Mouse (Mus musculus): ENCODE data around the gene Atp8b4. TPM values are rescaled to one million over a fixed set of nuclear protein-coding genes. Genes with fewer than 3 reads are reported as not detected.
"Not testable (repeated sequence)": the region's sequence is repeated elsewhere in the genome, so short reads cannot be mapped to it uniquely, and the experiment has no call there.

The Atp8b4 gene
- polyA plus RNA-seq, 1 experiment from 2014 or later = 0.13 TPM

DNA sequence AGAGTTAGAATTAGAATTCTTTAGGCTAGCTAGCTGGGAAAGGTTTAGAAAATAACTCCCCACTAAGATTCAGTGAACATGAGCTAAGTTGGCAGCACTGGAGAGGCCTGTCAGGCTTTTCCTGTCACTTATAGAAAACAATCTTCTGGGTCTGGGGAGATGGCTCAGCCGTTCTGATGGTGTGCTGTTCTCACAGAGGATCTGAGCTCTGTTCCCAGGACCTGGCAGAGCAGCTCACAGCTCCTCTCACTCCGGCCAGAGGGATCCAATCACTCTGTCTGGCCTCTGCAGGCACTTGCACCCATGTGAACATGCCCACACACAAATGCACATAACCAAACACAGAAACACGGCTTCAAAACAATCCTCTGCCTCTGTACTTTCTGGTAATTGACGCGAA, 27.6 kb downstream of the Atp8b4 start:
- no peak overlapping the region for H3K27ac ChIP-seq
- no peaks in the 10 kb centered on the region for H3K4me1 ChIP-seq (replicated peaks)
- H3K27me3 ChIP-seq = no peaks in the 10 kb centered on the region
- WGBS = 66% methylated on average over 5 of the region's 5 CpGs
- H3K4me2 ChIP-seq = no peak overlapping the region
- ATAC-seq (ENCODE audit: insufficient number of reproducible peaks, insufficient read depth, low FRiP score, low TSS enrichment, low read depth) = no peak
- H3K36me3 ChIP-seq = no peaks in the 10 kb centered on the region
- no peaks in the 10 kb centered on the region for H3K9me3 ChIP-seq
- no peak overlapping the region for H3K9ac ChIP-seq (replicated peaks)
- no peak overlapping the region for H3K4me3 ChIP-seq (replicated peaks)

DNA sequence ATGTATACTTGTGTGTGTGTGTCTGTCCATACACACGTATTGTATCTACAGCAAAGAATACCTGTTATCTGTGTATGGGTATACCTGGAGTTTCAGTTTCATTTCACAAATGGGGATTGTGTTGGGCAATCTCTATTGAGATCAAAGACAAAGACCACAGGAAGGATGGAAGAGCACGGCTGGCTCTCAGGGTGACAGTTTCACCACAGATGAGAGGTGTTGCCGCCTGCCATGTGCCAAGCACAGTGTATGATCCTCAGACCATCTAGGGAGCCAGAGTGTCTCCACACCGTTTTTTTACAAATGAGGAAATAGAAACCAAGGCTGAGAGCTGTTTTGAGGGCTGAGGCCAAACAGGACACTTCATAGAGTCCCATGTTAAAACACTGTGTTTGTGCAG, 32.7 kb downstream of the Atp8b4 start:
- Histone ChIP-seq H3K36me3 (no peaks in the 10 kb centered on the region), H3K9me3 (no peaks in the 10 kb centered on the region), H3K27me3 (no peaks in the 10 kb centered on the region), H3K9ac (replicated peaks) (no peak overlapping the region), H3K4me1 (replicated peaks) (no peaks in the 10 kb centered on the region), H3K4me3 (replicated peaks) (no peak overlapping the region), H3K27ac (no peak overlapping the region), H3K4me2 (no peak overlapping the region)
- no peak for ATAC-seq (ENCODE audit: insufficient number of reproducible peaks, insufficient read depth, low FRiP score, low TSS enrichment, low read depth)
- 80% methylated on average over 4 of the region's 4 CpGs for WGBS

- H3K27ac ChIP-seq = no peak overlapping the region
- no peak overlapping the region for H3K9ac ChIP-seq (replicated peaks)
- no peaks in the 10 kb centered on the region for H3K4me1 ChIP-seq (replicated peaks)
- no peak overlapping the region for H3K4me2 ChIP-seq
- no peak overlapping the region for H3K4me3 ChIP-seq (replicated peaks)
- no peaks in the 10 kb centered on the region for H3K27me3 ChIP-seq
- no peak for ATAC-seq (ENCODE audit: insufficient number of reproducible peaks, insufficient read depth, low FRiP score, low TSS enrichment, low read depth)
- no peaks in the 10 kb centered on the region for H3K36me3 ChIP-seq
- no peaks in the 10 kb centered on the region for H3K9me3 ChIP-seq
- WGBS = 87% methylated on average over 13 of the region's 13 CpGs
Observed at GRCm38 (mm10) chr2:126466391-126467134, 33.9 kb downstream of the Atp8b4 start.

GRCm38 (mm10) chr2:126458661-126459060, 41.8 kb downstream of the Atp8b4 start:
- no peak overlapping the region for H3K27ac ChIP-seq
- ATAC-seq (ENCODE audit: insufficient number of reproducible peaks, insufficient read depth, low FRiP score, low TSS enrichment, low read depth) = no peak
- H3K27me3 ChIP-seq = no peaks in the 10 kb centered on the region
- H3K36me3 ChIP-seq = no peaks in the 10 kb centered on the region
- no peaks in the 10 kb centered on the region for H3K4me1 ChIP-seq (replicated peaks)
- H3K9me3 ChIP-seq = no peaks in the 10 kb centered on the region
- H3K4me3 ChIP-seq (replicated peaks) = no peak overlapping the region
- H3K4me2 ChIP-seq = no peak overlapping the region
- 85% methylated on average over 2 of the region's 2 CpGs for WGBS
- no peak overlapping the region for H3K9ac ChIP-seq (replicated peaks)

DNA sequence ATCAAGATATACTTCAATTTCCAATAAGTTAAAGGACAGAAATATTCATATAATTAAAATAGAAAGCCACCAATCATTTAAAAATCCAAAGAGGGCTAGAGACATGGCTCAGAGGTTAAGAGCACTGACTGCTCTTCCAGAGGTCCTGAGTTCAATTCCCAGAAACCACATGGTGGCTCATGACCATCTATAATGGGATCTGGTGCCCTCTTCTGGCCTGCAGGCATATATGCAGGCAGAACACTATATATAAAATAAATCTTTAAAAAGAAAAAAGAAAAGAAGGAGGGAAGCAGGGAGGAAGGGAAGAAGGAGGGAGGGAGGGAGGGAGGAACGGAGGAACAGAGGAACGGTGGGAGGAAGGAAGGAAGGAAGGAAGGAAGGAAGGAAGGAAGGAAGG, 42.7 kb downstream of the Atp8b4 start:
- not testable (repeated sequence) for H3K9ac ChIP-seq (replicated peaks); H3K4me3 ChIP-seq (replicated peaks); H3K27ac ChIP-seq; H3K36me3 ChIP-seq; H3K4me1 ChIP-seq (replicated peaks); ATAC-seq (ENCODE audit: insufficient number of reproducible peaks, insufficient read depth, low FRiP score, low TSS enrichment, low read depth); H3K9me3 ChIP-seq; H3K4me2 ChIP-seq; H3K27me3 ChIP-seq
- 59% methylated on average over 2 of the region's 2 CpGs for WGBS

DNA sequence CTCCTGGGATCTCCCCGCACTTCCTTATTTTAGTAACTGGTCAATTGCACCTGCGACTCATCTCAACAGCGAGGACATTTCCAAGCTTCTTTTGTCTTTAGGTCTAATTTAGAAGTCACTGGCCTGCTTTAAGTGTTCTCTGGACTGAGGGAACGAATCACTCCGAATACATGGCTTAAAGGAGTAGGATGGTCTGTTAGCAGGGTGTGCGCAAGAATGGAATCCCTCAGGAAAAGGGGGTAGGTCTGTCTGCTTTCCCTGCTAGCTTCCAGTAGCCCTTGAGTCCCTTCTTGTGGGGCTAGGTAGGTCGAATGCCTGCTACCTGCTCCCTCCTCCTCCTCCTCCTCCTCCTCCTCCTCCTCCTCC, 49.6 kb downstream of the Atp8b4 start:
- no peak overlapping the region for H3K4me2 ChIP-seq
- H3K36me3 ChIP-seq = no peaks in the 10 kb centered on the region
- peaks cover 12% of the 10 kb centered on the region; the same call in 1 of the 2 replicates for H3K4me1 ChIP-seq (replicated peaks)
- H3K9me3 ChIP-seq = no peaks in the 10 kb centered on the region
- 77% methylated on average over 7 of the region's 7 CpGs for WGBS
- no peak for ATAC-seq (ENCODE audit: insufficient number of reproducible peaks, insufficient read depth, low FRiP score, low TSS enrichment, low read depth)
- H3K9ac ChIP-seq (replicated peaks) = no peak overlapping the region
- no peak overlapping the region for H3K4me3 ChIP-seq (replicated peaks)
- peak overlapping the region; percentile 64 for H3K27ac ChIP-seq
- H3K27me3 ChIP-seq = no peaks in the 10 kb centered on the region

DNA sequence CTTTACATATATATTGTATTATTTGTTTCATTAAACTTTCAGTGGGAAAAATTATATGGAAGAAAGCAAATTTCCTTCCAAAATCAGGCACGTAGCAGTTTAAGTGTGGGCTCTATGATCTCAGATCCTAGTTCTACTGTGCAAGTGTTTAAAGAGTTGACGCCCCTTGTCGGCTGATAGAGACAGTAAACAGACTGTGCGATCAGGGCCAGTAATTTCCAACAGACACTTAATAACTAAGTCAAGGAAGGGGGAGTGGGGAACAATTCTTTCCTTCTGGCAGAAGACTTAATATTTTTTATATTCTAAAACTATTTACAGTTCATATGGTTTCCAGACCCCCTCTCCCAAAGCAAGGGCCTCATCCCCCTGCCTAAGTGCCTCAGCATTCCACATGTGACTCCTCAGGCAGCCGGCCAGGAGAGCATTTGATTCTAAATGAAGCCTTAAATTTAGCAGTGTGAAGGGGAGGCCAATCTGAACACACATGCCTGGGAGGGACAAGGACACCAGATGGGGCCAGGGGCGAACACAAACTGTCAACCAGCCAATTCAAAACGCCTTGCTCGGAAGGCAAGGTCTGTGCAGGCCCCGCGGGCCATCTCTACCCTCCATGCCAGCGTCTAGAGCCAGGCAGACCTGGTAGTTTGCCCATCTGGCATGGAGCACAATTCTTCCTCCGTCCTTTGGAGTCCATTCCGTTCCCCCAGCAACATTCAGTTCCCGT, 50.1 kb downstream of the Atp8b4 start:
- Histone ChIP-seq H3K27me3 (no peaks in the 10 kb centered on the region), H3K4me3 (replicated peaks) (no peak overlapping the region), H3K4me1 (replicated peaks) (peaks cover 12% of the 10 kb centered on the region; the same call in 1 of the 2 replicates), H3K36me3 (no peaks in the 10 kb centered on the region), H3K4me2 (no peak overlapping the region), H3K27ac (peak overlapping the region; percentile 64), H3K9ac (replicated peaks) (no peak overlapping the region), H3K9me3 (no peaks in the 10 kb centered on the region)
- 57% methylated on average over 14 of the region's 14 CpGs for WGBS
- ATAC-seq (ENCODE audit: insufficient number of reproducible peaks, insufficient read depth, low FRiP score, low TSS enrichment, low read depth) = peak; percentile 71

GRCm38 (mm10) chr2:126445039-126445438, 55.4 kb downstream of the Atp8b4 start:
- 83% methylated on average over 6 of the region's 6 CpGs for WGBS
- H3K9me3 ChIP-seq = no peaks in the 10 kb centered on the region
- H3K36me3 ChIP-seq = no peaks in the 10 kb centered on the region
- no peak overlapping the region for H3K9ac ChIP-seq (replicated peaks)
- 0 out of 2 replicates have a peak, but pooled peaks cover 3% of the 10 kb centered on the region for H3K4me1 ChIP-seq (replicated peaks)
- H3K4me2 ChIP-seq = no peak overlapping the region
- no peak overlapping the region for H3K4me3 ChIP-seq (replicated peaks)
- no peaks in the 10 kb centered on the region for H3K27me3 ChIP-seq
- no peak for ATAC-seq (ENCODE audit: insufficient number of reproducible peaks, insufficient read depth, low FRiP score, low TSS enrichment, low read depth)
- H3K27ac ChIP-seq = no peak overlapping the region

DNA sequence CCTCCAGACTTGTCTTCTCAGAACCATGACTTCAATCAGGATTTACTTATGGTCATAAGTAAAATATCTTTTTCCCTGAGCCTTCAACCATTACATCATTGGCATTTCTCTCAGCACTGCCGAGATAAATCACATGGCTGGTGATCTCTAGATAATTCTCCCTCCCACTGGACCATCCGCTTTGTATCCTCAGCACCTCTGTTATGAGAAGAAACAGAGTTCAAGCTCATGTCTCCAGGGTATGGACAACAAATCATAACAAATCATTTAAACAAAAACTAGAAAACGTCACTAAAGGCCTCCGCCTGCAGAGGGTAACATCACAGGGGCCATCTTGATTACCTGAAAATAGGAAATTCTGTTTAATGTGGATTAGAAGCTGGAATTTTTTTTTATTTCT, 58.9 kb downstream of the Atp8b4 start:
- no peak overlapping the region for H3K27ac ChIP-seq
- H3K4me2 ChIP-seq = no peak overlapping the region
- H3K4me3 ChIP-seq (replicated peaks) = no peak overlapping the region
- H3K9me3 ChIP-seq = no peaks in the 10 kb centered on the region
- no peaks in the 10 kb centered on the region for H3K27me3 ChIP-seq
- H3K9ac ChIP-seq (replicated peaks) = no peak overlapping the region
- no peaks in the 10 kb centered on the region for H3K4me1 ChIP-seq (replicated peaks)
- 83% methylated on average over 4 of the region's 4 CpGs for WGBS
- H3K36me3 ChIP-seq = no peaks in the 10 kb centered on the region
- ATAC-seq (ENCODE audit: insufficient number of reproducible peaks, insufficient read depth, low FRiP score, low TSS enrichment, low read depth) = no peak

- H3K9me3 ChIP-seq = no peaks in the 10 kb centered on the region
- no peak overlapping the region for H3K27ac ChIP-seq
- H3K36me3 ChIP-seq = no peaks in the 10 kb centered on the region
- no peaks in the 10 kb centered on the region for H3K4me1 ChIP-seq (replicated peaks)
- no peak for ATAC-seq (ENCODE audit: insufficient number of reproducible peaks, insufficient read depth, low FRiP score, low TSS enrichment, low read depth)
- no peak overlapping the region for H3K4me2 ChIP-seq
- no peak overlapping the region for H3K9ac ChIP-seq (replicated peaks)
- no peaks in the 10 kb centered on the region for H3K27me3 ChIP-seq
- WGBS = 81% methylated on average over 1 of the region's 1 CpGs
- H3K4me3 ChIP-seq (replicated peaks) = no peak overlapping the region
Observed at GRCm38 (mm10) chr2:126434712-126435111, 65.8 kb downstream of the Atp8b4 start.

DNA sequence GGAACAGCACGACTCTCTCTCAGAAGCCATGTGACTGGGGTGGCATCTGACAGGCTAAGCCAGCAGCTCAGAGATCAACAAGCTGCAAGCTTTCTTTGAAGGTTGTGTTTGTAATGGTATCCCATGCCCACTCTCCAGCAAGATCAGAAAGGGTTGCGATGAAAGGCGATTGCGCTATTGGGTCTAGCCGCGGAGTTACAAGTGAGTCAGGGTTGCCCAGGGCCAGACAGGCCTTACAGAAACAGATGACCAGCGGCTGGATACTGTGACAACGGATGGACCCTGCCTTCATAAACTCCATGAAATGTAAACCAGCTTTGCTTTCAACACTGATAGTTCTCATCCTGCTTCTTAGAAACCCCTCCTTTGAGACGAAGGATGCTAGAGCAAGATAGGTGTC, 66.2 kb downstream of the Atp8b4 start:
- no peak for ATAC-seq (ENCODE audit: insufficient number of reproducible peaks, insufficient read depth, low FRiP score, low TSS enrichment, low read depth)

More for the DNA sequence above, 66.2 kb downstream of the Atp8b4 start:
- no peaks in the 10 kb centered on the region for H3K36me3 ChIP-seq
- H3K27ac ChIP-seq = no peak overlapping the region
- 88% methylated on average over 9 of the region's 9 CpGs for WGBS
- H3K9me3 ChIP-seq = no peaks in the 10 kb centered on the region
- H3K4me1 ChIP-seq (replicated peaks) = no peaks in the 10 kb centered on the region
- no peaks in the 10 kb centered on the region for H3K27me3 ChIP-seq
- no peak overlapping the region for H3K4me3 ChIP-seq (replicated peaks)
- H3K9ac ChIP-seq (replicated peaks) = no peak overlapping the region
- no peak overlapping the region for H3K4me2 ChIP-seq

Measured in limb, embryonic 12.5 days (tissue).